ENCODE assay signal across 1 mouse cellular context in genomic region chr11:17004899-17005846, GRCm38 (mm10).
TF ChIP-seq lines count a peak whose summit lies in the region.

No protein-coding gene starts in this region.

TF ChIP-seq in CH12.LX, 34 proteins besides CTCF, POLR2A, EP300 and RAD21 (continued from another document):
- TF ChIP-seq MYC (IDR thresholded peaks at IDR 0.05; ENCODE audit: low read depth, low read length), result peak; percentile 89
